Mouse (Mus musculus) CH12.LX (cell line): ENCODE results near the gene Ppp4r3b. TPM values are rescaled to one million over a fixed set of nuclear protein-coding genes. Genes with fewer than 3 reads are reported as not detected.

Experiments
- DNase-seq: peaks from one replicate; pipeline ENCODE4 v3.0.0-alpha.2; 2013; ENCODE audit errors: extremely low read depth
- H3K27ac ChIP-seq: 2 replicates; pipeline ENCODE4 v1.5.1; 2012; ENCODE audit warnings: low read depth, mild to moderate bottlenecking, control low read depth, moderate library complexity; ENCODE audit not compliant: insufficient read depth
- H3K27me3 ChIP-seq: replicated peaks from 2 replicates; pipeline ENCODE3; 2012; ENCODE audit warnings: inconsistent platforms
- H3K36me3 ChIP-seq, 2 experiments: replicated peaks in 1 of 2; 2 replicates each; pipeline versions ENCODE3 to v1.6.1; 2012; ENCODE audit warnings: inconsistent platforms in 1 of 2, low read length in 1 of 2, mild to moderate bottlenecking in 1 of 2, mixed read lengths in 1 of 2, moderate library complexity in 1 of 2; ENCODE audit not compliant: control insufficient read depth in 1 of 2, insufficient read depth in 1 of 2
- H3K4me1 ChIP-seq, 2 experiments: 2 replicates each; pipeline ENCODE4 v1.6.1; 2012; ENCODE audit warnings: inconsistent platforms in 1 of 2, moderate library complexity in 1 of 2; ENCODE audit not compliant: insufficient read depth in 2 of 2, control insufficient read depth in 1 of 2
- H3K4me2 ChIP-seq: 2 replicates; pipeline ENCODE4 v1.6.1; 2012; ENCODE audit warnings: low read depth, mild to moderate bottlenecking, control low read depth; ENCODE audit not compliant: poor library complexity, insufficient read depth, severe bottlenecking
- H3K4me3 ChIP-seq, 3 experiments: fragments of 150-350 bp in 1 of 3; sonication (generic) in 1 of 3; replicated peaks in 1 of 3; 2 replicates each; pipeline versions ENCODE3 to v1.5.1; 2011 to 2012; ENCODE audit warnings: low read depth in 2 of 3, low read length in 2 of 3, mild to moderate bottlenecking in 2 of 3, moderate library complexity in 2 of 3, control low read depth in 1 of 3, improper control_type of control experiment in 1 of 3, inconsistent platforms in 1 of 3, mixed read lengths in 1 of 3; ENCODE audit not compliant: poor library complexity in 1 of 3
- H3K79me2 ChIP-seq: replicated peaks from 2 replicates; pipeline ENCODE4 v1.6.1; 2012; ENCODE audit warnings: mild to moderate bottlenecking, moderate library complexity; ENCODE audit not compliant: control insufficient read depth, poor library complexity, insufficient read depth, severe bottlenecking; ENCODE audit errors: extremely low read depth
- H3K9ac ChIP-seq: 2 replicates; pipeline ENCODE4 v1.6.1; 2012; ENCODE audit warnings: low read depth, mild to moderate bottlenecking, control low read depth, moderate library complexity; ENCODE audit not compliant: insufficient read depth
- H3K9me3 ChIP-seq: replicated peaks from 2 replicates; pipeline ENCODE3; 2012; ENCODE audit warnings: low read length, inconsistent platforms, mixed read lengths
- CHD1 ChIP-seq: IDR thresholded peaks from 2 replicates; pipeline ENCODE4 v1.6.1; 2012; ENCODE audit warnings: low read depth, low read length, improper control_type of control experiment, inconsistent platforms
- CHD2 ChIP-seq: IDR thresholded peaks from 2 replicates; pipeline ENCODE4 v1.6.1; 2011; ENCODE audit warnings: low read length, improper control_type of control experiment
- CTCF ChIP-seq, 2 experiments: IDR thresholded peaks in 1 of 2; conservative IDR thresholded peaks in 1 of 2; 2 replicates each; pipeline ENCODE4 v1.5.1; 2011 to 2012; ENCODE audit warnings: low read depth in 2 of 2, low read length in 2 of 2, improper control_type of control experiment in 1 of 2, inconsistent platforms in 1 of 2, mild to moderate bottlenecking in 1 of 2, moderate library complexity in 1 of 2
- E2F4 ChIP-seq: IDR thresholded peaks from 2 replicates; pipeline ENCODE4 v1.6.1; 2011; ENCODE audit warnings: low read depth, low read length, improper control_type of control experiment; ENCODE audit not compliant: insufficient replicate concordance
- ELF1 ChIP-seq: IDR thresholded peaks from 2 replicates; pipeline ENCODE4 v1.6.1; 2014; ENCODE audit warnings: low read depth, mild to moderate bottlenecking, inconsistent platforms, low read length, improper control_type of control experiment
- EP300 ChIP-seq: IDR thresholded peaks from 2 replicates; pipeline ENCODE4 v1.6.1; 2011; ENCODE audit warnings: low read length, improper control_type of control experiment
- GABPA ChIP-seq: IDR thresholded peaks from 2 replicates; pipeline ENCODE4 v1.6.1; 2012; ENCODE audit warnings: low read depth, low read length, improper control_type of control experiment, inconsistent platforms; ENCODE audit not compliant: insufficient replicate concordance
- HCFC1 ChIP-seq: IDR thresholded peaks from 2 replicates; pipeline ENCODE4 v1.6.1; 2012; ENCODE audit warnings: low read depth, mild to moderate bottlenecking, inconsistent platforms, low read length, improper control_type of control experiment
- IRF4 ChIP-seq: IDR thresholded peaks from 2 replicates; pipeline ENCODE4 v1.6.1; 2014; ENCODE audit warnings: low read depth, mild to moderate bottlenecking, inconsistent platforms, low read length, improper control_type of control experiment
- JUN ChIP-seq: IDR thresholded peaks from 2 replicates; pipeline ENCODE4 v1.6.1; 2011; ENCODE audit warnings: low read depth, mild to moderate bottlenecking, low read length, improper control_type of control experiment, moderate library complexity; ENCODE audit not compliant: insufficient read depth
- MAX ChIP-seq: IDR thresholded peaks from 2 replicates; pipeline ENCODE4 v1.6.1; 2011; ENCODE audit warnings: low read length, improper control_type of control experiment
- MAZ ChIP-seq: IDR thresholded peaks from 2 replicates; pipeline ENCODE4 v1.6.1; 2012; ENCODE audit warnings: low read depth, mild to moderate bottlenecking, inconsistent platforms, low read length, improper control_type of control experiment, moderate library complexity
- NRF1 ChIP-seq: IDR thresholded peaks from 2 replicates; pipeline ENCODE4 v1.6.1; 2014; ENCODE audit warnings: low read depth, mild to moderate bottlenecking, inconsistent platforms, low read length, improper control_type of control experiment, moderate library complexity
- PAX5 ChIP-seq: IDR thresholded peaks from 2 replicates; pipeline ENCODE4 v1.6.1; 2012; ENCODE audit warnings: low read length, inconsistent platforms, mixed read lengths
- POLR2A ChIP-seq: IDR thresholded peaks from 2 replicates; pipeline ENCODE4 v1.6.1; 2011; ENCODE audit warnings: low read depth, mild to moderate bottlenecking, improper control_type of control experiment, low read length
- POLR2AphosphoS2 ChIP-seq: IDR thresholded peaks from 2 replicates; pipeline ENCODE4 v1.6.1; 2011; ENCODE audit warnings: low read depth, low read length, improper control_type of control experiment
- RAD21 ChIP-seq: IDR thresholded peaks from 2 replicates; pipeline ENCODE4 v1.6.1; 2011; ENCODE audit warnings: low read depth, mild to moderate bottlenecking, low read length, improper control_type of control experiment, moderate library complexity
- SIN3A ChIP-seq: IDR thresholded peaks from 2 replicates; pipeline ENCODE4 v1.6.1; 2012; ENCODE audit warnings: low read length, improper control_type of control experiment, inconsistent platforms
- SMC3 ChIP-seq: IDR thresholded peaks from 2 replicates; pipeline ENCODE4 v1.6.1; 2011; ENCODE audit warnings: low read depth, low read length, improper control_type of control experiment
- USF2 ChIP-seq: conservative IDR thresholded peaks from 2 replicates; pipeline ENCODE4 v1.6.1; 2011; ENCODE audit warnings: low read depth, low read length, improper control_type of control experiment
- ZNF384 ChIP-seq: IDR thresholded peaks from 2 replicates; pipeline ENCODE4 v1.6.1; 2012; ENCODE audit warnings: low read depth, low read length, improper control_type of control experiment, inconsistent platforms
- dilution Hi-C: fragments of 300-500 bp; cut with MboI; formaldehyde crosslinking; loops from 2 replicates; pipeline ENCODE4 v1.14.3; 2020; ENCODE audit warnings: low sequenced_read_pairs; ENCODE audit not compliant: extremely low pct_unique_long_range_greater_than_20kb, extremely low pct_ligation_motif_present
- in situ Hi-C: fragments of 300-500 bp; cut with MboI; formaldehyde crosslinking; loops from 3 replicates; pipeline ENCODE4 v1.14.3; 2019; ENCODE audit warnings: low sequenced_read_pairs, low pct_ligation_motif_present, low pct_unique_long_range_greater_than_20kb, mixed read lengths
- polyA plus RNA-seq: library from polyadenylated mRNA; unstranded; fragments of >175 nt; gene quantifications from 2 replicates; pipeline ENCODE4 v1.2.1, GENCODE M21; 2012; ENCODE audit warnings: low read depth; ENCODE audit not compliant: insufficient read length
- total RNA-seq, 2 experiments: library from RNA; depleted of rRNA; stranded (reverse); fragments of 300-350 nt in 1 of 2; fragments of >200 nt in 1 of 2; gene quantifications; 2 replicates each; pipeline ENCODE4 v1.2.3; 2012 to 2014

Ppp4r3b gene
- total and polyA plus RNA-seq, 3 experiments, result 95.5 to 127 (median 116) TPM

DNA sequence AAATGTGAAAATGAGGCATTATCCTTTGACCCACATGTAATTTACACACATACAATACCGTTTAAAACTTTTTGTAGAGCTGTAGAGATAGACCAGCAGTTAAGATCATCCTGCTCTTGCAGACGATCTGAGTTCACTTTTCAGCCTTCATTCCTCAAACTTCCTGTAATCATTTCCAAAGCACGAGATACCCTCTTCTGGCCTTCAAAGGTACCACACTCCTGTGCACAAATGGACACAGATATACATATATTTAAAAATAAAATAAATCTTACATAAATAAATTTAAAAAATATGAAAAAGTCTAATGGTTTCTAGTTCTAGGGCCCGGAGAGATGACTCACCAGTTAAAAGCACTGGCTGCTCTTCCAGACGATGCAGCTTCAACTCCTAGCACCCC is 31.0 kb downstream of the Ppp4r3b start:
- in situ Hi-C loops (no loop called here), dilution Hi-C loops (no loop called here)
- H3K36me3 ChIP-seq, result peaks cover 35 to 70% of the 10 kb centered on the region in 2 experiments
- H3K27me3 ChIP-seq, result no peaks in the 10 kb centered on the region
- no peaks in the 10 kb centered on the region for H3K4me1 ChIP-seq
- no peak overlapping the region for H3K4me3 ChIP-seq
- H3K9me3 ChIP-seq, result no peaks in the 10 kb centered on the region
- TF ChIP-seq POLR2A (no peak), HCFC1 (no peak), SIN3A (no peak), ELF1 (no peak), E2F4 (no peak), JUN (no peak), MAZ (no peak), PAX5 (no peak), USF2 (no peak), GABPA (no peak), MAX (no peak), CTCF (conservative IDR thresholded peaks at IDR 0.05 in 1 of 2, IDR thresholded peaks at IDR 0.05 in 1 of 2; ENCODE audit: low read depth in 2 of 2, low read length in 2 of 2) (peak in 1 of 2 experiments; percentile 21; a peak in 1 of 4 replicates), NRF1 (no peak), SMC3 (no peak), CHD2 (no peak), RAD21 (peak; percentile 16), POLR2AphosphoS2 (no peak)
- DNase-seq, result peak; percentile 19
- H3K79me2 ChIP-seq, result peaks cover 9% of the 10 kb centered on the region; the same call in 1 of the 2 replicates
- H3K27ac ChIP-seq, result no peak overlapping the region
- H3K9ac ChIP-seq, result no peak overlapping the region
- no peak overlapping the region for H3K4me2 ChIP-seq

DNA sequence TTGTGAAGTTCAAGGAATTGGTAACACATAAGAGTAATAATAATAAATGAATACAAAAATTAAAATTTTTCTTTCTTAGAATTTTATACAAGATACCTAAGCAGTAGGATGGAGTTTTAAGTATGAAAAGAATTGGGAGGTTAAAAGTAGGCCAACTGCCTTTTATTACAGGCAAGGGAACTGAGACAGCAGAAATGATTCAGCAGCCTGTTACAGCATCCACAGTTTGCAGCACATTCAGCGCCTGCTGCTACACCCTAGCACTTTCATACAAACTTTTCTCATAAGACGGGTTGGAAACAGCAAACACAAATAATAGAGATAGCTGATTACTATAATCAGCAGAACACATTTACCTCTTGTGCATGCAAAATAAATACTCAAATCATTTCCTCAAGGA is 37.1 kb downstream of the Ppp4r3b start:
- Histone ChIP-seq H3K27ac (no peak overlapping the region), H3K79me2 (no peaks in the 10 kb centered on the region), H3K4me3 (no peak overlapping the region), H3K4me2 (no peak overlapping the region), H3K36me3 (peaks cover 30 to 78% of the 10 kb centered on the region in 2 experiments), H3K9ac (no peak overlapping the region), H3K27me3 (no peaks in the 10 kb centered on the region), H3K9me3 (no peaks in the 10 kb centered on the region), H3K4me1 (peaks cover 0 to 4% of the 10 kb centered on the region in 2 experiments; a peak in 1 of 4 replicates)
- peak; percentile 71 for TF ChIP-seq EP300
- no peak for TF ChIP-seq ZNF384
- no peak for TF ChIP-seq CHD1
- TF ChIP-seq IRF4, result peak; percentile 90
- no peak for DNase-seq
- dilution Hi-C loops (no loop called here), in situ Hi-C loops (no loop called here)
